Mouse (Mus musculus) E14TG2a.4 (cell line): ENCODE data around the gene Paqr7.

Experiments
- CTCF ChIP-seq: conservative IDR thresholded peaks from 2 replicates; pipeline ENCODE4 v1.5.1; 2014; ENCODE audit warnings: low read length
- POU5F1 ChIP-seq: IDR thresholded peaks from 2 replicates; pipeline ENCODE4 v1.6.1; 2014; ENCODE audit warnings: low read length, borderline replicate concordance

DNA sequence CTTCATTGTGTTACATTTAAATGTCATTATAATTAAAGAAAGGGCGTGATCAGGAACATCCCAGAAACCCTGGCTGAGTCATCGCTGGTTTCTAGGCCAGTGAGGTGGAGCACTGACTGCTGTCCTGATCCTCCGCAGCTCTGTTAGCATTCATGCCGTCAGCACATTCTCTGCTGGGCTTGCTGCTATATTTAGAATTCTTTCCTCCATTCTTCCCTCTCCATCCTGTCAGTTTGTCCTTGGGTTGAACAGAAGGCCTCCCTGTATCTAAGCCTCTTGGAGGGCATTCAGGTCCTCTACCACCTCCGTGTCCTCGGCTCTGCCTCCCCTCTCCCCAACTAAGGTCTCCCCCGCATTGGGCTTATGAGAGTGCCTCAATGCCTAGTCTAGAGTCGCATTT lies 20.5 kb downstream of the Paqr7 start:
- no peak for TF ChIP-seq CTCF
- TF ChIP-seq POU5F1: no peak
